Mouse (Mus musculus) kidney, embryonic 16.5 days (tissue): Measurements from ENCODE around the gene Slamf6. TPM values are rescaled to one million over a fixed set of nuclear protein-coding genes. Genes with fewer than 3 reads are reported as not detected.

Experiments
- ATAC-seq: fragments of 200-750 bp; cut with Nextera tagmentation; 2 replicates; pipeline ENCODE4 v1.8.0; 2017; ENCODE audit warnings: moderate TSS enrichment; ENCODE audit not compliant: low FRiP score, low TSS enrichment
- H3K27ac ChIP-seq: fragments of 300-500 bp; sonication (generic); 2 replicates; pipeline ENCODE4 v1.5.1; 2014; ENCODE audit warnings: low read length
- H3K27me3 ChIP-seq: fragments of 300-500 bp; sonication (generic); 2 replicates; pipeline ENCODE4 v1.6.1; 2014; ENCODE audit warnings: low read length, control low read depth, mixed read lengths; ENCODE audit not compliant: insufficient read depth
- H3K36me3 ChIP-seq: fragments of 300-500 bp; sonication (generic); 2 replicates; pipeline ENCODE4 v1.6.1; 2014; ENCODE audit warnings: low read length, control low read depth, mixed read lengths; ENCODE audit not compliant: insufficient read depth
- H3K4me1 ChIP-seq: fragments of 300-500 bp; sonication (generic); 2 replicates; pipeline ENCODE4 v1.6.1; 2014; ENCODE audit warnings: low read length, control low read depth, mixed read lengths; ENCODE audit not compliant: insufficient read depth
- H3K4me2 ChIP-seq: fragments of 300-500 bp; sonication (generic); replicated peaks from 2 replicates; pipeline ENCODE4 v1.6.1; 2014; ENCODE audit warnings: low read depth, low read length
- H3K4me3 ChIP-seq: fragments of 300-500 bp; sonication (generic); 2 replicates; pipeline ENCODE4 v1.5.1; 2014; ENCODE audit warnings: mild to moderate bottlenecking, low read length
- H3K9ac ChIP-seq: fragments of 300-500 bp; sonication (generic); replicated peaks from 2 replicates; pipeline ENCODE4 v1.6.1; 2014; ENCODE audit warnings: low read length
- H3K9me3 ChIP-seq: fragments of 300-500 bp; sonication (generic); 2 replicates; pipeline ENCODE4 v1.6.1; 2016; ENCODE audit warnings: low read length, control low read depth
- WGBS: fragments of 180-500 bp; shearing (Covaris S2); extraction: QIAGEN DNeasy Blood & Tissue Kit; methylation state at CpG from one replicate; pipeline ENCODE4 v1.1.7; 2014; 5-methylcytosine and 5-hydroxymethylcytosine counted together
- polyA plus RNA-seq: library from polyadenylated mRNA; unstranded; fragments of >200 nt; fragmentation: Nextera tagmentation; extraction: Ambion mirVana; gene quantifications from 2 replicates; pipeline ENCODE4 v1.2.1, GENCODE M21; 2015

The Slamf6 gene
- polyA plus RNA-seq, 1 experiment from 2014 or later: 0.24 TPM

GRCm38 (mm10) chr1:171921641-171922040 lies 4.3 kb downstream of the Slamf6 start:
- Histone ChIP-seq H3K27me3 (no peaks in the 10 kb centered on the region), H3K4me2 (no peak overlapping the region), H3K4me3 (no peak overlapping the region), H3K27ac (no peak overlapping the region), H3K9ac (no peak overlapping the region), H3K36me3 (no peaks in the 10 kb centered on the region), H3K4me1 (no peaks in the 10 kb centered on the region), H3K9me3 (no peaks in the 10 kb centered on the region)
- 65% methylated on average over 2 of the region's 2 CpGs for WGBS
- ATAC-seq: no peak

GRCm38 (mm10) chr1:171922844-171923243 lies 5.5 kb downstream of the Slamf6 start:
- ATAC-seq: no peak
- Histone ChIP-seq H3K27me3 (no peaks in the 10 kb centered on the region), H3K27ac (no peak overlapping the region), H3K4me1 (no peaks in the 10 kb centered on the region), H3K4me2 (no peak overlapping the region), H3K4me3 (no peak overlapping the region), H3K36me3 (no peaks in the 10 kb centered on the region), H3K9ac (no peak overlapping the region), H3K9me3 (no peaks in the 10 kb centered on the region)
- 92% methylated on average over 5 of the region's 5 CpGs for WGBS

- H3K9ac ChIP-seq: no peak overlapping the region
- H3K4me3 ChIP-seq: no peak overlapping the region
- H3K27ac ChIP-seq: no peak overlapping the region
- no peak for ATAC-seq
- H3K27me3 ChIP-seq: no peaks in the 10 kb centered on the region
- no peaks in the 10 kb centered on the region for H3K9me3 ChIP-seq
- H3K4me2 ChIP-seq: no peak overlapping the region
- 76% methylated on average over 3 of the region's 3 CpGs for WGBS
- H3K4me1 ChIP-seq: no peaks in the 10 kb centered on the region
- no peaks in the 10 kb centered on the region for H3K36me3 ChIP-seq
These were observed 7.6 kb downstream of the Slamf6 start for GRCm38 (mm10) chr1:171924900-171925299.

GRCm38 (mm10) chr1:171933851-171934250 lies 16.5 kb downstream of the Slamf6 start:
- Histone ChIP-seq H3K4me1 (no peaks in the 10 kb centered on the region), H3K9me3 (no peaks in the 10 kb centered on the region), H3K36me3 (no peaks in the 10 kb centered on the region), H3K27ac (no peak overlapping the region), H3K4me3 (no peak overlapping the region), H3K4me2 (no peak overlapping the region), H3K27me3 (no peaks in the 10 kb centered on the region), H3K9ac (no peak overlapping the region)
- no peak for ATAC-seq
- 55% methylated on average over 3 of the region's 3 CpGs for WGBS

GRCm38 (mm10) chr1:171938952-171939948 lies 21.9 kb downstream of the Slamf6 start:
- Histone ChIP-seq H3K4me2 (no peak overlapping the region), H3K9me3 (no peaks in the 10 kb centered on the region), H3K36me3 (no peaks in the 10 kb centered on the region), H3K27me3 (no peaks in the 10 kb centered on the region), H3K27ac (no peak overlapping the region), H3K4me1 (no peaks in the 10 kb centered on the region), H3K4me3 (no peak overlapping the region), H3K9ac (no peak overlapping the region)
- WGBS: 80% methylated on average over 14 of the region's 14 CpGs
- ATAC-seq: no peak

- no peaks in the 10 kb centered on the region for H3K36me3 ChIP-seq
- H3K27me3 ChIP-seq: no peaks in the 10 kb centered on the region
- no peaks in the 10 kb centered on the region for H3K9me3 ChIP-seq
- WGBS: 66% methylated on average over 6 of the region's 6 CpGs
- no peak overlapping the region for H3K4me3 ChIP-seq
- no peak overlapping the region for H3K9ac ChIP-seq
- no peaks in the 10 kb centered on the region for H3K4me1 ChIP-seq
- no peak overlapping the region for H3K4me2 ChIP-seq
- no peak for ATAC-seq
- no peak overlapping the region for H3K27ac ChIP-seq
These were observed 23.3 kb downstream of the Slamf6 start for GRCm38 (mm10) chr1:171940626-171941025.

- Histone ChIP-seq H3K9ac (no peak overlapping the region), H3K27me3 (no peaks in the 10 kb centered on the region), H3K27ac (no peak overlapping the region), H3K4me1 (no peaks in the 10 kb centered on the region), H3K36me3 (no peaks in the 10 kb centered on the region), H3K4me3 (no peak overlapping the region), H3K4me2 (no peak overlapping the region), H3K9me3 (no peaks in the 10 kb centered on the region)
- no peak for ATAC-seq
- WGBS: 80% methylated on average over 6 of the region's 6 CpGs
These were observed 29.2 kb downstream of the Slamf6 start for GRCm38 (mm10) chr1:171946447-171946995.

- Histone ChIP-seq H3K9ac (no peak overlapping the region), H3K9me3 (no peaks in the 10 kb centered on the region), H3K27me3 (no peaks in the 10 kb centered on the region), H3K4me1 (no peaks in the 10 kb centered on the region), H3K4me3 (no peak overlapping the region), H3K4me2 (no peak overlapping the region), H3K36me3 (no peaks in the 10 kb centered on the region), H3K27ac (no peak overlapping the region)
- 70% methylated on average over 11 of the region's 11 CpGs for WGBS
- ATAC-seq: no peak
These were observed 31.0 kb downstream of the Slamf6 start for GRCm38 (mm10) chr1:171948161-171948945.

- Histone ChIP-seq H3K4me2 (no peak overlapping the region), H3K9ac (no peak overlapping the region), H3K36me3 (no peaks in the 10 kb centered on the region), H3K4me3 (no peak overlapping the region), H3K9me3 (no peaks in the 10 kb centered on the region), H3K4me1 (no peaks in the 10 kb centered on the region), H3K27ac (no peak overlapping the region), H3K27me3 (no peaks in the 10 kb centered on the region)
- ATAC-seq: no peak
- 89% methylated on average over 6 of the region's 6 CpGs for WGBS
These were observed 31.7 kb downstream of the Slamf6 start for GRCm38 (mm10) chr1:171948946-171949508.
